Mouse (Mus musculus) neural tube, embryonic 14.5 days (tissue): ENCODE data around the gene Rcan2. TPM values are rescaled to one million over a fixed set of nuclear protein-coding genes. Genes with fewer than 3 reads are reported as not detected.

ENCODE experiments used
- ATAC-seq: fragments of 200-750 bp; cut with Nextera tagmentation; 2 replicates; pipeline ENCODE4 v1.8.0; 2017; ENCODE audit warnings: low read depth, mild to moderate bottlenecking, moderate TSS enrichment, moderate library complexity
- H3K27ac ChIP-seq: fragments of 300-500 bp; sonication (generic); 2 replicates; pipeline ENCODE4 v1.5.1; 2014; ENCODE audit warnings: low read depth, mild to moderate bottlenecking, control low read depth, low read length, moderate library complexity, mixed read lengths
- H3K27me3 ChIP-seq: fragments of 300-500 bp; sonication (generic); 2 replicates; pipeline ENCODE4 v1.6.1; 2014; ENCODE audit warnings: low read length; ENCODE audit not compliant: control insufficient read depth, insufficient read depth
- H3K36me3 ChIP-seq: fragments of 300-500 bp; sonication (generic); 2 replicates; pipeline ENCODE4 v1.6.1; 2014; ENCODE audit warnings: low read length, mixed read lengths; ENCODE audit not compliant: control insufficient read depth, insufficient read depth
- H3K4me1 ChIP-seq: fragments of 300-500 bp; sonication (generic); 2 replicates; pipeline ENCODE4 v1.6.1; 2014; ENCODE audit warnings: low read length; ENCODE audit not compliant: control insufficient read depth, insufficient read depth
- H3K4me2 ChIP-seq: fragments of 300-500 bp; sonication (generic); 2 replicates; pipeline ENCODE4 v1.6.1; 2014; ENCODE audit warnings: mild to moderate bottlenecking, low read depth, low read length, control low read depth
- H3K4me3 ChIP-seq: fragments of 300-500 bp; sonication (generic); 2 replicates; pipeline ENCODE4 v1.5.1; 2014; ENCODE audit warnings: low read depth, low read length, control low read depth, mixed read lengths
- H3K9ac ChIP-seq: fragments of 300-500 bp; sonication (generic); replicated peaks from 2 replicates; pipeline ENCODE4 v1.6.1; 2014; ENCODE audit warnings: low read depth, mild to moderate bottlenecking, control low read depth, low read length, mixed read lengths
- H3K9me3 ChIP-seq: fragments of 300-500 bp; sonication (generic); 2 replicates; pipeline ENCODE4 v1.6.1; 2016; ENCODE audit warnings: low read length; ENCODE audit not compliant: control insufficient read depth
- WGBS: fragments of 180-500 bp; shearing (Covaris S2); extraction: QIAGEN DNeasy Blood & Tissue Kit; methylation state at CpG from one replicate; pipeline ENCODE4 v1.1.7; 2014; 5-methylcytosine and 5-hydroxymethylcytosine counted together
- polyA plus RNA-seq: library from polyadenylated mRNA; unstranded; fragments of >200 nt; fragmentation: Nextera tagmentation; extraction: Ambion mirVana; gene quantifications from 2 replicates; pipeline ENCODE4 v1.2.1, GENCODE M21; 2014

Gene Rcan2
- polyA plus RNA-seq, 1 experiment from 2014 or later = 130 TPM

DNA sequence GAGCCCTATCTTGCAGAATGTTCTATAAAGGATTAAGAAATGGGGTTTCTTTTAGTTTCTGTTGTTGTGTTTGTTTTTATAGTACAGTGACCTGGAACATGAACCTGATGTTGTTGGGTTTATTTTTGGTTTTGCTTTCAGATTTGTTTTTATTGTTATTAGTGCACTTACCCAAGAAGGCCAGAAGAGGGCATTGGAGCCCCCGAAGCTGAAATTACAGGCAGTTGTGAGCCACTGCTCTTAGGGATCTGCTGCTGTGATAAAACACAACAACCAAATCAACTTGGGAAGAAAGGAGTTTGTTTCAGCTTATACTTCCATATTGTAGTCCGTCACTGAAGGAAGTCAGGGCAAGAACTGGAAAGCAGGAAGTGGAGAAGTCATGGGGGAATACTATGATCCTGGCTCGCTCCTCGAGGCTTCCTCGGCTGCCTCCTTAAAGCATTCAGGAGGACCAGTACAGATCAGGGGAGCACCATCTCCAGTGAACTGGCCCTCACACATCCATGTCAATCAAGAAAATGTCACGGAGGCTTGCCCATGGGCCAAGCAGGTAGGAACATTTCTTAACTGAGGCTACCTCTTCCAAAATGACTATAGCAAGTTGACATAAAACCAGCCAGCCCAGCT is 275.0 kb downstream of the Rcan2 start:
- H3K4me1 ChIP-seq = no peaks in the 10 kb centered on the region
- ATAC-seq = no peak
- H3K4me3 ChIP-seq = no peak overlapping the region
- H3K4me2 ChIP-seq = no peak overlapping the region
- no peaks in the 10 kb centered on the region for H3K27me3 ChIP-seq
- WGBS = 63% methylated on average over 6 of the region's 6 CpGs
- H3K9me3 ChIP-seq = no peaks in the 10 kb centered on the region
- no peak overlapping the region for H3K27ac ChIP-seq
- H3K36me3 ChIP-seq = no peaks in the 10 kb centered on the region
- no peak overlapping the region for H3K9ac ChIP-seq

DNA sequence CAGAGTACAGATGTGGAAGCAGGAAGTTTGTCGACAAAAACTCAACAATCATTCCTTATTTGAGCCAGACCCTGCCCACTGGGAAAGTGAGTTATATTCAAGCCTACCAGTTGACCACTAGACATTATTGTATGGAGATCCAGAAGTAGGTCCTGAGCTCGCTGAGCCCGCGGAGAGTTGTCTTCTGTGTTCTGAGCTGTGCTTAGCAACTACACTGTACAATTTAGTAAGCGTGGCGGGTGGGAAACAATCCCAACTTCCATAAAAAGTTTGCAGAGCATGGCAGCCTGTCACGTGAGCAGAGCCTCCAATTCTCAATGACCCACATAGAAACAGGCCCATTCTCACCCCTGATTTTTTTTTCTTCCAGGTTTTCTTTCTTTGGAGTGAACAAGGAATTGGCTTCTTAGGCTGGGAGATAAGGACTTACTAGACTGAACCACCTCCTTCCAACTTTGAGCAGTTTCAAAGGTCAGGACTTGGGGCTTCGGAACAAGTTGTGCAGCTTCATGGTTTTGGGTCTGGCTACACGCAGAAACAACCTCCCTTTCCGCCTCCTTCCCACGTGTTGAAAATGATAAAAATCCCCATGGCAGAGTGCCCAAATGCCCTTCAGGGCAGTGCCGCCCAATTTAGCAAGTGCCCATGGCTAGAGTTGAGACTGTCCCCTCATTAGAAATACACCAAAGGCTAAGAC is 276.1 kb downstream of the Rcan2 start:
- 85% methylated on average over 12 of the region's 12 CpGs for WGBS

DNA sequence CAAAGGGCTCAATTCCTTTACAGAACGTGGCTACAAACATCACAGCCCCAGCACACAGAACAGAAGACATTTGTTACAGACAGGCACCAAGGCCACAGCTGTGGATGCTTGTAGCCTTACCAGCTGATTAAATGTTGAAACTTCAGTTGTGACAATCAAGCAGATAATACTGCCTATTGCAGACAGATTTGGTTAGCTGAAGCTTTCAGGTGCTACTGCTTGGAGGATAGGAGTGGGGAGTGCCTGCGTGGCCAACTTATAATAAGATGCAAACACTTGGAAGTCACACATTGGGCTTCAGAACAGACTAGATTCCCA is 276.7 kb downstream of the Rcan2 start:
- 67% methylated on average over 2 of the region's 2 CpGs for WGBS
- no peak overlapping the region for H3K4me2 ChIP-seq

More for the DNA sequence above, 276.1 kb downstream of the Rcan2 start:
- H3K4me3 ChIP-seq = no peak overlapping the region
- no peaks in the 10 kb centered on the region for H3K4me1 ChIP-seq
- peaks cover 3% of the 10 kb centered on the region; the same call in 1 of the 2 replicates for H3K36me3 ChIP-seq
- ATAC-seq = no peak
- no peaks in the 10 kb centered on the region for H3K27me3 ChIP-seq
- H3K27ac ChIP-seq = no peak overlapping the region
- H3K4me2 ChIP-seq = no peak overlapping the region
- no peaks in the 10 kb centered on the region for H3K9me3 ChIP-seq
- H3K9ac ChIP-seq = no peak overlapping the region

GRCm38 (mm10) chr17:44078631-44079350 is 277.6 kb downstream of the Rcan2 start, which contains the start of gene Enpp5:
TSS of gene Enpp5 (plus strand) at chr17:44078813.
- Histone ChIP-seq H3K4me1 (no peaks in the 10 kb centered on the region; the same call in 1 of the 2 replicates), H3K27me3 (no peaks in the 10 kb centered on the region), H3K27ac (peak within 1 kb of the TSS; percentile 89), H3K4me3 (peak within 1 kb of the TSS; percentile 60), H3K36me3 (peaks cover 3% of the 10 kb centered on the region; the same call in 1 of the 2 replicates), H3K4me2 (peak within 1 kb of the TSS; percentile 67), H3K9ac (peak within 1 kb of the TSS; percentile 74), H3K9me3 (no peaks in the 10 kb centered on the region)
- WGBS = 1% methylated on average over 31 of the region's 31 CpGs
- ATAC-seq = peak; percentile 99

More for the DNA sequence above, 276.7 kb downstream of the Rcan2 start:
- Histone ChIP-seq H3K4me3 (no peak overlapping the region), H3K9ac (no peak overlapping the region), H3K27me3 (no peaks in the 10 kb centered on the region), H3K36me3 (peaks cover 3% of the 10 kb centered on the region; the same call in 1 of the 2 replicates), H3K9me3 (no peaks in the 10 kb centered on the region), H3K27ac (no peak overlapping the region), H3K4me1 (no peaks in the 10 kb centered on the region; the same call in 1 of the 2 replicates)
- ATAC-seq = no peak

GRCm38 (mm10) chr17:44083156-44083555 is 282.0 kb downstream of the Rcan2 start:
- Histone ChIP-seq H3K4me1 (no peaks in the 10 kb centered on the region; the same call in 1 of the 2 replicates), H3K9ac (no peak overlapping the region), H3K4me2 (no peak overlapping the region), H3K27ac (no peak overlapping the region), H3K4me3 (no peak overlapping the region), H3K9me3 (no peaks in the 10 kb centered on the region), H3K27me3 (no peaks in the 10 kb centered on the region), H3K36me3 (peaks cover 3% of the 10 kb centered on the region; the same call in 1 of the 2 replicates)
- ATAC-seq = no peak
- 91% methylated on average over 4 of the region's 4 CpGs for WGBS

GRCm38 (mm10) chr17:44088226-44088625 is 287.1 kb downstream of the Rcan2 start:
- no peaks in the 10 kb centered on the region for H3K36me3 ChIP-seq
- no peaks in the 10 kb centered on the region for H3K9me3 ChIP-seq
- H3K27ac ChIP-seq = no peak overlapping the region
- H3K27me3 ChIP-seq = no peaks in the 10 kb centered on the region
- no peak overlapping the region for H3K4me2 ChIP-seq
- H3K4me3 ChIP-seq = no peak overlapping the region
- WGBS = 96% methylated on average over 3 of the region's 3 CpGs
- ATAC-seq = no peak
- no peaks in the 10 kb centered on the region for H3K4me1 ChIP-seq
- H3K9ac ChIP-seq = no peak overlapping the region

Other genes starting within 250 kb of the Rcan2 start
- 62.3 and 66.9 TPM in 2 replicates for gene Pla2g7, start 233.3 kb upstream of the Rcan2 start, polyA plus RNA-seq
- 0.24 and 0.85 TPM in 2 replicates for gene Tdrd6, start 171.1 kb upstream of the Rcan2 start, polyA plus RNA-seq
- 78.8 and 98.4 TPM in 2 replicates for gene Slc25a27, start 134.1 kb upstream of the Rcan2 start, polyA plus RNA-seq
- gene Cyp39a1, start 133.9 kb upstream of the Rcan2 start, polyA plus RNA-seq = 4.3 and 8.1 TPM in 2 replicates